Mouse (Mus musculus) ES-Bruce4 (cell line): ENCODE data around the gene Nckipsd. TPM values are rescaled to one million over a fixed set of nuclear protein-coding genes. Genes with fewer than 3 reads are reported as not detected.

ENCODE experiments used
- H3K27ac ChIP-seq: 2 replicates; pipeline ENCODE4 v1.5.1; 2012; ENCODE audit warnings: low read length, inconsistent platforms; ENCODE audit not compliant: insufficient read depth
- H3K27me3 ChIP-seq: 2 replicates; pipeline ENCODE4 v1.6.1; 2012; ENCODE audit warnings: mild to moderate bottlenecking, low read length, inconsistent platforms; ENCODE audit not compliant: control insufficient read depth, poor library complexity, insufficient read depth, severe bottlenecking
- H3K36me3 ChIP-seq: 2 replicates; pipeline ENCODE4 v1.6.1; 2012; ENCODE audit warnings: inconsistent platforms, mild to moderate bottlenecking, low read length, moderate library complexity; ENCODE audit not compliant: control insufficient read depth, poor library complexity, insufficient read depth, severe bottlenecking
- H3K4me1 ChIP-seq: one replicate; pipeline ENCODE4 v1.8.1; 2011; ENCODE audit warnings: low read length; ENCODE audit not compliant: control insufficient read depth, insufficient read depth
- H3K4me3 ChIP-seq: 2 replicates; pipeline ENCODE4 v1.5.1; 2011; ENCODE audit warnings: low read depth, mild to moderate bottlenecking, low read length
- H3K9ac ChIP-seq: 2 replicates; pipeline ENCODE4 v1.6.1; 2012; ENCODE audit warnings: low read depth, mild to moderate bottlenecking, inconsistent platforms; ENCODE audit not compliant: poor library complexity, severe bottlenecking
- H3K9me3 ChIP-seq: replicated peaks from 2 replicates; pipeline ENCODE4 v1.6.1; 2012; ENCODE audit warnings: mild to moderate bottlenecking, low read length, inconsistent platforms; ENCODE audit not compliant: control insufficient read depth, poor library complexity, insufficient read depth, severe bottlenecking
- CTCF ChIP-seq: IDR thresholded peaks from one replicate; pipeline ENCODE4 v1.8.1; 2011; ENCODE audit warnings: low read depth, low read length
- EP300 ChIP-seq: IDR thresholded peaks from 2 replicates; pipeline ENCODE4 v1.6.1; 2011; ENCODE audit warnings: low read depth, low read length; ENCODE audit not compliant: insufficient read depth
- POLR2A ChIP-seq: IDR thresholded peaks from one replicate; pipeline ENCODE4 v1.8.1; 2011; ENCODE audit warnings: low read length; ENCODE audit not compliant: insufficient read depth
- polyA plus RNA-seq: library from polyadenylated mRNA; stranded (reverse); fragments of >200 nt; gene quantifications from 2 replicates; pipeline ENCODE4 v1.2.4, GENCODE M21; 2011; ENCODE audit warnings: low read depth; ENCODE audit not compliant: missing spikeins, insufficient read depth, insufficient read length

Gene Nckipsd
- polyA plus RNA-seq, 1 experiment, result 10.3 TPM

- H3K4me1 ChIP-seq, result no peaks in the 10 kb centered on the region
- H3K27me3 ChIP-seq, result no peaks in the 10 kb centered on the region
- H3K36me3 ChIP-seq, result peaks cover 17% of the 10 kb centered on the region
- H3K4me3 ChIP-seq, result peak overlapping the region; percentile 21; the same call in 1 of the 2 replicates
- no peak overlapping the region for H3K9ac ChIP-seq
- no peak overlapping the region for H3K27ac ChIP-seq
- H3K9me3 ChIP-seq, result no peaks in the 10 kb centered on the region
- TF ChIP-seq POLR2A, result no peak
These were observed 12.4 kb upstream of the Nckipsd start for GRCm38 (mm10) chr9:108795762-108796161.

GRCm38 (mm10) chr9:108796351-108796981, 11.7 kb upstream of the Nckipsd start:
- Histone ChIP-seq H3K9ac (no peak overlapping the region), H3K27me3 (no peaks in the 10 kb centered on the region), H3K27ac (no peak overlapping the region), H3K9me3 (no peaks in the 10 kb centered on the region), H3K4me3 (no peak overlapping the region), H3K4me1 (no peaks in the 10 kb centered on the region), H3K36me3 (peaks cover 18% of the 10 kb centered on the region)
- TF ChIP-seq CTCF, result no peak
- no peak for TF ChIP-seq EP300
- TF ChIP-seq POLR2A, result no peak

GRCm38 (mm10) chr9:108797477-108797876, 10.7 kb upstream of the Nckipsd start:
- no peaks in the 10 kb centered on the region for H3K27me3 ChIP-seq
- H3K36me3 ChIP-seq, result peaks cover 22% of the 10 kb centered on the region
- no peaks in the 10 kb centered on the region for H3K4me1 ChIP-seq
- H3K9ac ChIP-seq, result no peak overlapping the region
- H3K9me3 ChIP-seq, result no peaks in the 10 kb centered on the region
- TF ChIP-seq EP300, result no peak
- no peak for TF ChIP-seq CTCF
- TF ChIP-seq POLR2A, result no peak
- no peak overlapping the region for H3K27ac ChIP-seq
- no peak overlapping the region for H3K4me3 ChIP-seq

GRCm38 (mm10) chr9:108798508-108799075, 9.6 kb upstream of the Nckipsd start:
- Histone ChIP-seq H3K9ac (no peak overlapping the region), H3K9me3 (no peaks in the 10 kb centered on the region), H3K27me3 (no peaks in the 10 kb centered on the region), H3K27ac (no peak overlapping the region), H3K36me3 (peaks cover 24% of the 10 kb centered on the region), H3K4me1 (no peaks in the 10 kb centered on the region), H3K4me3 (no peak overlapping the region)
- no peak for TF ChIP-seq POLR2A
- TF ChIP-seq EP300, result no peak
- TF ChIP-seq CTCF, result no peak

- H3K4me3 ChIP-seq, result no peak overlapping the region
- no peaks in the 10 kb centered on the region for H3K9me3 ChIP-seq
- no peak for TF ChIP-seq POLR2A
- no peak for TF ChIP-seq EP300
- TF ChIP-seq CTCF, result no peak
- no peak overlapping the region for H3K27ac ChIP-seq
- H3K4me1 ChIP-seq, result no peaks in the 10 kb centered on the region
- no peaks in the 10 kb centered on the region for H3K27me3 ChIP-seq
- H3K36me3 ChIP-seq, result peaks cover 24% of the 10 kb centered on the region
- H3K9ac ChIP-seq, result no peak overlapping the region
These were observed 8.6 kb upstream of the Nckipsd start for GRCm38 (mm10) chr9:108799564-108799963.

- H3K27ac ChIP-seq, result no peak overlapping the region
- TF ChIP-seq POLR2A (no peak), CTCF (no peak), EP300 (no peak)
- peaks cover 2% of the 10 kb centered on the region for H3K4me1 ChIP-seq
- H3K9ac ChIP-seq, result no peak overlapping the region
- no peaks in the 10 kb centered on the region for H3K9me3 ChIP-seq
- H3K27me3 ChIP-seq, result no peaks in the 10 kb centered on the region
- H3K36me3 ChIP-seq, result peaks cover 7% of the 10 kb centered on the region; the same call in 1 of the 2 replicates
- H3K4me3 ChIP-seq, result no peak overlapping the region
These were observed 2.4 kb upstream of the Nckipsd start for GRCm38 (mm10) chr9:108805768-108806167.
